Mouse (Mus musculus) thymus, postnatal 36 days (tissue): ENCODE results near the gene Gm49383.
"Not testable (repeated sequence)": the region's sequence is repeated elsewhere in the genome, so short reads cannot be mapped to it uniquely, and the experiment has no call there.

Experiments used
- DNase-seq, 2 experiments: peaks; one replicate each; pipeline ENCODE4 v3.0.0; 2022; ENCODE audit warnings: mixed read lengths in 2 of 2

Gene Gm49383

DNA sequence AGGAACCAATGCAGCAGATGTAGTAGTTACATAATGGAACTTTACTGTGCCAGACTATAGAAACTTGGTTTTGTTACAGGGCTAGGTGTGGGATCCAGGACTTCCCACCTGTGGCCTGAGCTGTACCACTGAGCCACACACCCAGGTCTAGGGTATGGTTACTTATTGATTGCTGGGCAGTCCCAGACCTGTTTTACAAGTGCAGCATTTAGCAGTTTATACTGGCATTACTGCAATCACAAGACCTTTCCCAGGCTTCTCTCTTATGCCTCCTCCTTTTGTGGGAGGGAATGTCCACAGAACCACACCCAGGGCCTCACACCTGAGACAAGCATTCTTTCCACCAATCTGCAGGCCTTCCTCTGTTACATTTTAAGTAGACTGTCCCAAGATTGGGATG, 2.1 kb upstream of the Gm49383 start:
- no peak for DNase-seq

DNA sequence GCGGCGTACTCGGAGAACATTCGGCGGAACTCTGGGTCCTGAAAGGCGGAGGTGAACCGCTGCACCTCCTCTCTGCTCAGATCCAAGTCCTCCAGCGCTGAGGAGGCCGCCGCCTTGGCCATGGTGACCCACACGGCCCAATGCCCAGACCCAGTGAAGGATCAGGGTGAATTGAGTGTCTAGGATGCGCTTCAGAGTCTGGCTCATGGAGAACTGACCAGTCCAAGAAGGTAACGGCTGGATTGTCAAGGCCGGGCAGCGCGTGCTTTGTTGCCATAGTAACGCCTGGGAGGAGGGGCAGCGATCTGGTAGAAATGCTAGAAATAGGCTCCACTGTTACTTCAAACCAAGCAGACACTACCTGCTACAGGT, 1.2 kb upstream of the Gm49383 start, which contains the start of gene Dnaaf2:
Gene Dnaaf2, minus strand, starts transcription at position 266 of the 372 bp plus-strand sequence.
- peak in 1 of 2 experiments; percentile 52 for DNase-seq

DNA sequence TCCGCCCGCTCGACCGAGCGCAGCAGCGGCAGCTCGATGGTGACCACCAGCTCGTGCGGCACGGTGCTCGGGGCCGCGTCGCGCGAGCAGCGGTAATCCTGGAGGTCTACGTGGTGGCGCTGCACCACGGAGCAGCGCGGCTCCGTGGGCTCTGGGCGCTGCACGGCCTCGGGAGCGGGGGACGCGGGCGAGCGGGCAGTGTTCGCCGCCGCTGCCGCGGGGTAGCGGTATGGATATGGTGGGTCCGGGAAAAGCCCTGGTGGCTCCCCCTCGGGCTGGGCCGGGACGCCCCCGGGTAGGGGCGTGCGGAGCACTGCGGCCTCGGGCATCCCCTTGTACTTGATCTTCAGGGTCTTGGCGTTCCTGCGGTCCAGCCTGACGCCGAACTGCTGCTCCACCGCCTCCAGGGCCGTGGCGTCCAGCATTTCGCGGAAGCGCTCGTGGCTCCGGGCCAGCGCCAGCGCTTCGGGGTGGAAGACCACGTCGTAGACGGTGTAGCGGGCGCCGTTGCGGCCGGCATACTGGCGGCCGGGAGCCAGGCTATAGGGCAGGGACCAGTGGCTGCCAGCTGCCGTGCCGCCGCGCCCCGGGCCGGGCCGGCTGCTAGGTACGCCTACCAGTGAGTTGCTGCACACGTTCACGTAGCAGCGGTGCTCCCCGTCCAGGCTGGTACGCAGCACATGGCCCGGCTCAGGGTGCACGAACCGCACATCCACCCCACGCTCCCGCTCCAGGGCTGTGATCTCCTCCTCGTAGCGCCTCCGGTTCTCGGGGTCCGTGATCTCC, 667 bp upstream of the Gm49383 start:
- peak; percentile 56 to 62 for DNase-seq

DNA sequence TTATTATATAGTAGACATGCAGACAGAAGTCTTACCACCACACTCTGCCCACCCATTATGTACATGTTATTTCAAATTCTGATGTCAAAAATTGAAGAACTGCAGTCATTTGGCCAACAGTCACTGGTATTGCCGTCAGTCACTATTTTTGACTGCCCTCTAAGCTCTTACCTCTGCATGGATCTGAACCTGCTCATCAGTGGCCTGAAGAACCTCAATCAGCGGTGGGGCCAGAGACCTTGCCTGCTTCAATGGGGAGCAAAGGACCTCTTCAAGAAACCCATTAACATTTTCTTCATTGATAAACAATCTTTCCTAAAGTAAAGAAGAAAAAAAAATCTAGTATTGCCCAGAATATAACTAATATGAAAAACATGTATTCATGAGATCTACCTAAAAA, 4.3 kb downstream of the Gm49383 start:
- DNase-seq, result no peak

DNA sequence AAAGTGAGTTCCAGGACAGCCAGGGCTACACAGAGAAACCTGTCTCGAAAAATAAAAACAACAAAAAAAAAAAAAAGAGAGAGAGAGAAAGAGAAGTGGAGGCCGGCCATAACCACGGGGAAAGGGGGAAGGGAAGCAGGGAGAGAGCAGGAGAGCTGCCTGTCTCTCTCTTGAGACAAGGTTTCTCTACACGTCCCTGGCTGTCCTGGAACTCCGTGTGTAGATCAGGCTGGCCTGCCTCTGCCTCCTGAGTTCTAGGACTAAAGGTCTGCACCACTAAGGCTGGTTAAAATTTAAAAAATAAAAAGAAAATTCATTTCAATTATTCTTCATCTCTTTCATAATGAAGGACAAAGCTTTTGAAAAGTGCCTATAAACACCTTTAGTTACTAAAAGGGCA, 5.5 kb downstream of the Gm49383 start:
- DNase-seq, result no peak

DNA sequence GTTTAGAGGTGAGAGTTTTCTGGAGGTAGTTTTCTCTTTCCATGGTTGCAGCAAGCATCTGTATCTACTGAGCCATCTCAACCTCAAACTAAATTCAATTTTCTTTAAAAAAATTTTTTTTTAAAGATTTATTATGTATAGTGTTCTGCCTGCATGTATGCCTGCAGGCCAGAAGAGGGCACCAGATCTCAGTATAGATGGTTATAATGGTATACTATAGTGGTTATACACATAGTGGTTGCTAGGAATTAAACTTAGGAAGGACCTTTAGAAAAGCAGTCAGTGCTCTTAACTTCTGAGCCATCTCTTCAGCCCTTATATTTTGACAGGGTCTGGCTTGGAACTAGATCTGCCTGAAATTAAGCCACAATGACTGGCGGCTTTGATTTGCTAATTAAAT, 6.4 kb downstream of the Gm49383 start:
- DNase-seq, result no peak

DNA sequence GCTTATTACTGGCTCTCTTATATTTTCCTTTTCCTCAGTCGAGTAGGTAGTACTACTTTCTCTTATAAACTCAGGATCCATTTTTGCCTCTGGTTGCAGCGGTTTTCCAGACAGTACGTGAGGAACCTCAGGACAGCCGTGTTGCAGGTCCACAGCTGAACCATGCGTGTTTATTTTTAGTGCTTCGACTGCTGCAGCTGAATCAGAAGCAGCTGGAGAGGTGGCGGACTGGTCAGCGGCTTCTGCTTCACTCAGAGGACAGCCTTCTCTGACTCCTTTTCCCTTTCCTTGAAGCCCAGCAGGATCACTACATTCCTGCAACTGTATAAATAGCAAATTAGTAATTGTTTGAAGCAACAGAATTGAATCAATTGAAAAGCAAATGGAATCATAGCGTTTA, 6.8 kb downstream of the Gm49383 start:
- no peak for DNase-seq

DNA sequence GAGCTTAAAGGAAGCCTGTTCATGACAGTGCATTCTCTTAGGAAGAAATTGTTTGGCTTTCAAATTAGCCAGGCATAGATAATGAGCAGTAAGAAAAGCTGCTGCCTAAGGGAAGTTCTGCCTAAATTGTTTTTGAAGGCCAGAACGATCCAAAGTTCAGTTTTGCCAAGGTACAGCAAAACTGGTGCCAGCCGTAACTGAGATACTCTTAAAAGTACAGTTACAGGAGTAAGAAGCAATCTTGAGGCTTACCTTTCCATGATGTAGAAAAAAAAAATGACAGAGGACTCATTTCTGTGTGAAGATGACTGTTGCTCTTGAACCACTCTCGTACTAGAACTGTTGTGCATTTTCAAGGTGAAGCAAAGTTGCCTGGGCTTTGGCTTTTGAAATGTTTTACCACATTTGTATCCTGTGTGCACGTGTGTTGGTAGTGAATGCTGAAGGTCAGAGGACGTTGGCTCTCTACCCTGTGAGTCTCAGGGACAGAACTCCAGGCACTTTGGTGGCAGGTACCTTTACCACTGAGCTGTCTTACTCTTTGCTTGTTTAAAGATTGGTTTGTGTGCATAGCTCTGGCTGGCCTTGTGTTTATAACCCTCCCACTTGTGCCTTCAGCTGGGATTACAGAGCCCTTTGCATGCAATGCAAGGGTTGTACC, 10.0 kb downstream of the Gm49383 start:
- no peak for DNase-seq

DNA sequence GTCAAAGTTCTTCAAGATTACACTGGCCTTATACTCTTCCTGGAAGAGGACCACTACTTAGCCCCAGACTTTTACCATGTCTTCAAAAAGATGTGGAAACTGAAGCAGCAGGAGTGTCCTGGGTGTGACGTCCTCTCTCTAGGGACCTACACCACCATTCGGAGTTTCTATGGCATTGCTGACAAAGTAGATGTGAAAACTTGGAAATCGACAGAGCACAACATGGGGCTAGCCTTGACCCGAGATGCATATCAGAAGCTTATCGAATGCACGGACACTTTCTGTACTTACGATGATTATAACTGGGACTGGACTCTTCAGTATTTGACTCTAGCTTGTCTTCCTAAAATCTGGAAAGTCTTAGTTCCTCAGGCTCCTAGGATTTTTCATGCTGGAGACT, 11.5 kb downstream of the Gm49383 start:
- no peak for DNase-seq

DNA sequence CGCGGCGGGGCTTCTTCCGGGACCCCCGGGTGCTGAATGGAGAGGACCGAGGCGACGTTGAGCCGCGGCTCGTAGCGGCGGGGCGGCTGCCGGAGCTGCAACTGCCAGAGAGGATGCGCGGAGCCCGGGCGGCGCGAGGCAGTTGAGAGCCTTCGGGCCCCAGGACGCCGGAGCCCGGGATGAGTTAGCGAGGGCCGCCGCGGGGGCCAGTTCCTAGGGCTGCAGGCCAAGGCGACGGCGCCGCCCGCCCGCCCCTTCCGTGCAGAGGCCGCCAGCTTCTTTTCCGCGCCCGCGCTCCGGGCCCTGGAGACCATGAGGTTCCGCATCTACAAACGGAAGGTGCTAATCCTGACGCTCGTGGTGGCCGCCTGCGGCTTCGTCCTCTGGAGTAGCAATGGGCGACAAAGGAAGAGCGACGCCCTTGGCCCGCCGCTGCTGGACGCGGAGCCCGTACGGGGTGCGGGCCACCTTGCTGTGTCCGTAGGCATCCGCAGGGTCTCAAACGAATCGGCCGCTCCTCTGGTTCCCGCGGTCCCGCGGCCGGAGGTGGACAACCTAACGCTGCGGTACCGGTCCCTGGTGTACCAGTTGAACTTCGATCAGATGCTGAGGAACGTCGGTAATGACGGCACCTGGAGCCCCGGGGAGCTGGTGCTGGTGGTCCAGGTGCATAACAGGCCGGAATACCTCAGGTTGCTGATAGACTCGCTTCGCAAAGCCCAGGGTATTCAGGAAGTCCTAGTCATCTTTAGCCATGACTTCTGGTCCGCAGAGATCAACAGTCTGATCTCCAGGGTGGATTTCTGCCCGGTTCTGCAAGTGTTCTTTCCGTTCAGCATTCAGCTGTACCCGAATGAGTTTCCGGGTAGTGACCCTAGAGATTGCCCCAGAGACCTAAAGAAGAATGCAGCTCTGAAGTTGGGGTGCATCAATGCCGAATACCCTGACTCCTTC, 12.3 kb downstream of the Gm49383 start:
- DNase-seq, result no peak

DNA sequence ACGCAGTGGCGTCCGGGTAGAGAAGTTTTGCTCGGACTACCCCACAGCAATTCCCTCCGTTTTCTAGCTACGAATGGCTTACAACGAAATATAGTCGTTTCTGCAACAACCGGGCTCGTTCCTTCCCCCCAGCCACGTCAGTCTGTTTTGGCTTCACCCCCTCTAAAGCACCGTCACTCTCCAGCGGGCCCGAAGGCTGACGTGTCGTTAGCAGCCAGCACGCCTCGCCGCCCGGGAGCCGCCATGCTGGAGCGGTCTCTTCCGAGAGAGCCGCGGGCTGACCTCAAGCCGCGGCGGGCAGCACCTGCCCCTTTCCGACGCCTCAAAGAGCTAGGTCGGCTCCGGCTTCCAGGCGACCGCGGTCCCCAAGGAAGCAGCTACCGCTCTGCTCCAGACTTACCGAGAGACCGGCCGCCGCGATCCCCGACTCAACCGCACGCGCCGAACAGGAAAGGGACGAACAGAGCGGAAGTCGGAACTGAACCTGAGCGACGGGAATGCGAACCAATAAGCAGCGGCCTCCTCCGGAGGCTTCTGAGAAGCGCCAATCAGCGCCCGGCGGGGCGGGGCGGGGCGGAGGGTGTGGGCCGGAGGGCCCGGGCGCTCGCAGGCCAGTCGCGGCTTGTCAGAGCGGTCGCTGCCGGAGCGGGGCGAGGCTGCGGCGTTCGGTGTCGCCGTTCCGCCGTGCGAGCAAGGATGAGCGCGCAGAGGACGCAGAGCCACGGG, 13.2 kb downstream of the Gm49383 start, which contains the start of the genes Rpl36al and Mgat2:
Gene Rpl36al, minus strand, starts transcription at position 501 of the 726 bp plus-strand sequence.
Gene Mgat2, plus strand, starts transcription at position 575 of the 726 bp plus-strand sequence.
- DNase-seq, result peak; percentile 98 to 99

DNA sequence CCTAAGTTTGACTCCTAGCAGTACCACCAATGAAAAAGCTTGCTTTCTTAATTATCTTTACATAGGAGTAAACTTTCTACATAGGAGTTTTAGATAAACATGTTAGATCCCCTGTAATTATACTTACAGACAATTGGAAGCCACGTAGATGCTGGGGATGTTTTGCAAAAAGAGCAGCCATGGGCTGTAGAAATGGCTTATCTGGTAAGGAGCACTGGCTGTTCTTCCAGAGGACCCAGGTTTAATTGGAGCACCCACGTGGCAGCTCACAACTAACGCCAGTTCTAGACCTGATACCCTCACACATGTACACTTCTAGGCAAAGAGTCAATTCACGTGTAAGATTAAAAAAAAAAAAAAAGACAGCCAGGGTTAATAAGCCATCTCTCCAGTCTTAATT, 15.1 kb downstream of the Gm49383 start:
- no peak for DNase-seq

DNA sequence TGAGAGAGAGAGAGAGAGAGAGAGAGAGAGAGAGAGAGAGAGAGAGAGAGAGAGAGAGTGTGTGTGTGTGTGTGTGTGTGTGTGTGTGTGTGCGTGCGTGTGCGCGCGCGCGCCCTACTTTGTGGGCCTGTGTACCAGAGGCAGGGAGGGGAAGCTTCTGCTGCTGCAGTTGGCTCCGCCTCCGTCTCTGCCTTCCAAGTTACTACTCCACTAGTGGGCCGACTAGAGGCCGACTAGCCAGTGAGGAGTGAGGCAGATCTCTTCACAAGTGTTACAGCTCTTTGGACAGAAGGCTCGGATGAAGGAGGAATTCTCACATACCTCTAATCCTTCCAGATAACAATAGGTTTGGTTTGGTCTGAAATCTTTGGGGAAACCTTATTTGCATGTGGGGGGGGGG, 17.5 kb downstream of the Gm49383 start:
- no peak for DNase-seq

DNA sequence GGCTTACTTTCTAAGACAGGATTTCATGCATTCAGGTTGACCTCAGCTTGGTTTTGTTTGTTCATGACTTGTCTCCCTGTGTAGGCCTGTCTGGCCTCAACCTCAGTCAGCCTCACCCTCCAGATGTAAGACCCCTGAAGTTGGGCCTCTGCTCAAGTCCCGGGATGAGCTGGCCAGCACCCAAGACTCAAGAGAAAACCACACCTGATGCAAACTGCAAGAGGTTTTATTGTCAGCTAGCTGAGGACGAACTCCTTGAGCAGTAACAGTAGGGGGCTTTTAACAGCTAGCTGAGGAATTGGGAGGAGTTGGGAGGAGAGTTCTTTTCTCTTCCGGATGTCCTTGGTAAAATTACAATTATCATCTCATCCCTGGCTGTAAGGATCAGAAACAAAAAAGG, 19.4 kb downstream of the Gm49383 start:
- DNase-seq, result no peak

DNA sequence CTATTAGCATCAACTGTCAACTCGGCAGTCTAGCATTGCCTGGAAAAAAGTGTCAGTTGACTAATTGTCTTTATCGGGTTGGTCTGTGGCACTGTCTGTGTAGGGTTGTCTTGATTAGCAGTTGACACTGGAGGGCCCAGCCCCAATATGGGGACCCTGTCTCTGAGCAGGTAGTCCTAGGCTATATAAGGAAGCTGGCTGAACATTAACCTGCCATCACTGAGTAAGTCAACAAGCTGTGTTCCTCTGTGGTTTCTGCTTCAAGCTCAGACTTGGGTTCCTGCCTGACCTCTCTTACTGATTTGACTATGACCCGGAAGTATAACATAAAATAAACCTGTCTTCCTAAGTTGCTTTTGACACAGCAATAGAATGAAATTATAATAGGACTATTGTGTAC, 20.9 kb downstream of the Gm49383 start:
- DNase-seq, result no peak

DNA sequence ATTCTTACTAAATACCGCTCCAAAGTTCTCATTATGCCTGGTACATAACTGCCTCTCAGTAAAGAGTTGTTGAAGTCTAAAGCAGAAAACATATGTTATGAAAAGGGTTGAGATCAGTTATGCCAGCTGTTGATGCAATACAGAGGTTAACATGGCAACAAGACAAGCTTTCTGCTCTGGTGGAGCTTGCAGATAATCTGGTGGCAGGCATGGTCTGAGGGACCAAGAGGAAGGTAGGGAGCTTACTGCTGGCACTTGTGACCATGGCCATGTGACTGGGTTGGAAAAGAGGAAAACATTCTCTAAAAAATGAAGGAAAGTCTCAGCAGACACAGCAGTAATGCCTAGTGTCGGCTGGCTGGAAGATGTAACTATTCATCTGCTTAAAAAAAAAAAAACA, 25.6 kb downstream of the Gm49383 start:
- DNase-seq, result no peak

DNA sequence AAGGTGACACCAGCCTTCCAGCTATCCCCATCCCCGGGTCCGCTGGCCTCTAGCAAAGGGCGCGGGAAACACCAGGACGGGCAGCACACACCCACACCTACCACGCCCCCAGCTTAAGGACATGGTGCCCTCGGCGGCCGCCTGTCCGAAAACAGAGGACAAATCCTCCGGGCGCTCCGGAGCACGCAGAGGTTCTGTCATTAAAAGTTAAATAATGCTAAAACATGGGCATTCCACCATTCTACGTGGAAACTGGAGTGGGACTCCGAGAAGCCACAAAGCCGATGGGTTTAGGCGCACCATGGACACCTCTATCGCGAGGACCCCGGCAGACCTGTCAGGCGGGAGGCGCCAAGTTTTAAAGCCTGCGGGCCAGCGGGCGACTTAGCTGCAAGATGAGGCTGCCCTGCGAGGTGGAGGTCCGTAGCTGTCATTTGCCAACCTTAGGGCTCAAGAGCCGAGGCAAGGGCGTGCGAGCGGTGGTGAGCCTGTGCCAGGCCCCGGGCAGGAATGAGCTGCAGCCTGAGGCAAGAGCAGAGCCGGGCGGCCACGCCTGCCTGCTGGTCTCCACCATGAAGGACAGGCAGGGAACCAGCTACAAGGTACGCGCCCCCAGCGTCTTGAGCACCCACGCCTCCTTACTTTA, 28.3 kb downstream of the Gm49383 start, which contains the start of gene Lrr1:
Gene Lrr1, plus strand, starts transcription at position 354 of the 646 bp plus-strand sequence.
- DNase-seq, result peak; percentile 83 to 88

DNA sequence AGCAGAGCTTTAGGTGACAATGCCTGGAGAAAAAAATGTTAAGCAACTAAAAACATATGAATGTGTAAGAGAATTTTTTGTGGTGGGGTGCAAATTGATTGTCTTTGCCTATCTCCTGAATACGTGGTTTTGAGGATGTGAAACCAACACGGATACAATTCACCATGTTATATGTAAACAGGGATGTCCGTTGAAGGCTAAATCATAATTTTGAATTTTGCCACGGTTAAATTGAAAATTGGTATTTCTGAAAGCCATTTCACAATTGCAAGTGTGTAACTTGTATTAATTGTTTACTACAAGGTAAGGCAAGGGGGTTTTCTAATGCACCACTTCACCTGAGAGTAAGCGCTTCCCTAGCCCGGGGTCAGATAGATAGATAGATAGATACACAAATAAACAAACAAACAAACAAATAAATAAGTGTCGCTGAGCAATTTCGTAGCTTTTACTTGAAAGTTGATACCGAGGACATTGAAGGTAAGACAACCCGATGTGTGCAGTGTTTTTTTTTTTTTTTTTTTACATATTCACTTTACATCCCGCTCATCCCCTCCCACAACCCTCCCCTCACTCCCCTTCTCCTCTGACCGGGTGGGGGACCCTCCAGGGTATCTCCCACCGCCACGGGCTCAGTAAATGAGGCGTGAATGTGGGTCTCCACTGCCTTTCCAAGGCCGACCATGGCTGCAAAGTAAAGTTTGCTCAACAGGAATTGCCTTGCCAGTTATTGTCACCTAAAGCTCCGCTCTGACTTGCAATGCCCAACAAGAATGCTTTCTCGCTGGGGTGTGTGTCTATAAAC, 29.0 kb downstream of the Gm49383 start:
- DNase-seq, result no peak

DNA sequence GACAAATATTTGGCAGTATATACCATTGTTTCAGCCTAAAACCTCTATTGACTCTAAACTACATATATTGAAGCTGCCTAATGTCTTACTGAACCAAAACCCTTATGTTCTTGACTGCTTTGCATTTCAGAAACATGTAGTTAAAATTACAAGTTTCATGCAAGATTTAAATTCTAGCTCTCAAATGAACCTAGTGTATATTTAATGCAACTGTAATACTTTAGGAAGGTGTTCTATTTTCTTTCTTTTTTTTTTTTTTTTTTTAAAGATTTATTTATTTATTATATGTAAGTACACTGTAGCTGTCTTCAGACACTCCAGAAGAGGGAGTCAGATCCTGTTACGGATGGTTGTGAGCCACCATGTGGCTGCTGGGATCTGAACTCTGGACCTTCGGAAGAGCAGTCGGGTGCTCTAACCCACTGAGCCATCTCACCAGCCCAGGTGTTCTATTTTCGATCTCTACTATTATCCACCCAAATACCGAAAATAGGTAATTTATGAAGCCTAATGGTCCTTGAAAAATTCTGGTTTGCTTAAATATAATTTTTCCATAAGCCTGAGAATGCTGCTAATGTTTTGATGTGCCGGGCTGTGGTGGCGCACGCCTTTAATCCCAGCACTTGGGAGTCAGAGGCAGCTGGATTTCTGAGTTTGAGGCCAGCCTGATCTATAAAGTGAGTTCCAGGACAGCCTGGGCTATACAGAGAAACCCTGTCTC, 29.9 kb downstream of the Gm49383 start:
- not testable (repeated sequence) for DNase-seq

DNA sequence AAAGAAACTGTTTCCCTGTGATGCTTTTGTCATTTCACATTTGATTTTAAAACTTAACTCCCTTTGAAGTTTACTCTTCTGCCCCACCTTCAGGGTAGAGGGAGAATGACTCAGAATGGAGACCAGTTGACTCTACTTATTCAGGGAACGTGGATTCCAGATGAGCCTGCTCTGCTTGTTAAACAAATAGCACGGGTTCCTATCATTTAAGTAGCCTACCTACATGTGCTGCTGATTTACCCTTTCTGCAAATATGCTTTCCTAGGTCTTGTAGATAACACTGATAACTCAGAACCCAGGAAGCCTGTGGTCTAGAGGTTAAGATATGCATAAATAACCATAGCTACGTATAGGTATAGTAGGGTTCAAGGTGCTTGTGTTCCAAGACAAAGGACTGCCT, 32.0 kb downstream of the Gm49383 start:
- DNase-seq, result no peak
